Mouse (Mus musculus): ENCODE data around the gene Astl. TPM values are rescaled to one million over a fixed set of nuclear protein-coding genes. Genes with fewer than 3 reads are reported as not detected.

The Astl gene
- total RNA-seq, 2 experiments from 2014 or later, result not detected

GRCm38 (mm10) chr2:127363696-127364095 is 25.3 kb downstream of the Astl start:
- DNase-seq (ENCODE audit: low spot score in 2 of 2), result no peak

DNA sequence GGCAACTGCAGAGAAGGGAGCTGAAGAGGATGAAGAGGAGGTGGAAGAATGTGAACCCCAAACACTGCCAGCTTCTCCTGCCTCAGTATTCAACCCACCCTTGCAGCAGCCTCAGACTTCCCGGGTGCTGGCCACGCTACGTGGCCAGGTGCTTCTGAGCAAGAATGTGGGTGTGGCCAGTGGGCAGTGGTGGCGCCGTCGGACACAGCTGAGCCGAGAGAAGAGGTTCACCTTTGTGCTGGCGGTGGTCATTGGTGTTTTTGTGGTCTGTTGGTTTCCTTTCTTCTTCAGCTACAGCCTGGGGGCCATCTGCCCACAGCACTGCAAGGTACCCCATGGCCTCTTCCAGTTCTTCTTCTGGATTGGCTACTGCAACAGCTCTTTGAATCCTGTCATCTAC is 26.0 kb downstream of the Astl start:
- no peak for DNase-seq (ENCODE audit: low spot score in 2 of 2)

DNA sequence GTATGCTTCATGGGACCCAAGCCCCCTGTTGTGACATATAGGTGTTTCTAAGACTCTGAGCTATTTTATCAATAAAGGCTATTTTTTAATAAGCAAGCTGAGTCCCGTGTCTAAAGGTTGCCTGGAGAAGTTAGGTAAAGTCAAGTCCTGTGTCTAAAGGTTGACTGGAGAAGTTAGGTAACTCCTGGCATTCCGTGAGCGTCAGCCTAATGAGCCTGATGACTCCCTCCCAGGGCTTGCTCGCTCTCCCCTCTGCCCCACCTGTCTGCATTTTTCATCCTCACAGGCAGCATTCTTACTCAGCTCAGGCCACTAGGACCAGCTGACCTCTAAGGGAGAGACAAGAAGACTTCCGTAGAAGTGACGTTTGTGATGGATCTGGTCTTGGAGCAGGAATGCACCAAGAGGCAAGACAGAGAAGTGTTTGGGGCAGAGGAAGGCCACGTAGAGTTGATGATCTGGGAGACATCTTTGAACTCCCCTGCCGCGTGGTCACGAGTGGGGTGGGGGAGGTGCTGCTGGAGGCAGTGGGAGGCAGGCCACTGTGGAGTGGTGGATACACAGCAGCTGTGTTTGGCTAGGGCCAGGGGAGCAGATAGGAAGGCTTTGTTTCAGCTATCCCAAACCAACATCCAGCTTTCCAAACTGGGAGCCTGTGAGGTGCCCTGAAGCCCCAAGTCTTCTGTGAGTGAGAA is 28.8 kb downstream of the Astl start:
- no peak for DNase-seq (ENCODE audit: low spot score in 2 of 2)

- no peak for DNase-seq (ENCODE audit: low spot score in 2 of 2)
Measured at GRCm38 (mm10) chr2:127369703-127370376, 31.4 kb downstream of the Astl start.

DNA sequence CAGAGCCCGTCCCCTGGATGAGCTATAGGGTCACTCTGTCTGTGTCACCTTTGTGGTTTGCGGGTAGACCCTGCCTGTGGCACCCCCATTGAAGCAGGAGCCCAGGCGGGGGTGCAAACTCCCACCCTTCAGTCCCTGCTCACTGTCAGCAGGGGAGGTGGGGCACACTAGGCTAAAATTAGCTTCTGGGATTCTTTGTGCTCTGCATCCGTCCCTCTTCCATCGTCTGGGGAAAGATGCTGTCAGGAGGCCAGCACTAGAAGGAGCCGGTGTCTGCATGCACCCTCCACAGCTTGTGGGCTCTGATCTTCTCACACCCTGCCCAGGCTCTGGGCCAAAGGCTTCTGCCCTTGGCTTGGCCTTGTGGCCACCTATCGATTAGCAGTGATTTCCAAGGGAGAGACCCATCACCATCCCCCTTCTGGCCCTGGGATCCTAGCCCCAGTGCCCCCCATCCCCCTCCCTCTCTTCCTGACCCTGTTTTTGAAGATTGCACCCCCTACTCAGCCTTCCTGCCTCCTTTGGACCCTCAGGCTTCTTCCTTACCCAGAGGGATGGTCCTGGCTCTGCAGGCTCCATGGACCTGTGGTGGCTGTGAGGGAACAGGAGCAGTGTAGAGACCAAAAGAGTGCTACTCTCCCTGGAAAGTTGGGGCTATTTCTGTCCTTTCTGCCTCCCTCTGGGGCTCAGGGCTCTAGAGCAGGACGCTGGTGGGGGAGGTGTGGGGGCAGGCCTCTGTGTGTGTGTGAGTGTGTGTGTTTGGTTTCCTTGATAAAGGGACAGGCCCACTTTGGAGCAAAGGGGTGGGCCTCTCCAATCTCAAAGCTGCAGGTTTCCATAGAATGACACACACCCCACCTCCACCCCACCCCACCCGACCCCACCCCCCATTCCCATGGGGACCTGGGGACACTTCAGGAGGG is 32.4 kb downstream of the Astl start:
- no peak for DNase-seq (ENCODE audit: low spot score in 2 of 2)

GRCm38 (mm10) chr2:127371484-127371861 is 33.0 kb downstream of the Astl start:
- no peak for DNase-seq (ENCODE audit: low spot score in 2 of 2)

DNA sequence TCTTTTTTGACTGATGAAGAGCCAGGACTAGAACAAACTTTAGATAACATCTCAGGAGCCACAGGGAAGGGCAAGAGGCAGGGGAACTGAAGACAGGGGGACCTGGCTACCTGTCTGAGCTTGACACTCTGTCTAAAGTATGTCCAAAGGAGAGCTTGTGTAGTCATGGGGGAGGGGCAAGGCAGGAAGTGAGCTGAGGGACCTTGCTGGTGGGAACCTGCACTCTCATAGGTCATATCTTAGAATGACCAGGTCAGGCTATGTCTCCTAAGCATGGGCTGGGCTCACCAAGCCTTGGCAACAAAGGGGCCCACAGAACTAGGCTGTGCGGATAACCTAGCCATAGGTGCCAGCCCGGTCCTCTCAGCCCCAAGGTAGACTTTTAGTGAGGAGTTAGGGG is 33.6 kb downstream of the Astl start:
- no peak for DNase-seq (ENCODE audit: low spot score in 2 of 2)

GRCm38 (mm10) chr2:127374131-127374530 is 35.7 kb downstream of the Astl start:
- DNase-seq (ENCODE audit: low spot score in 2 of 2), result no peak

GRCm38 (mm10) chr2:127375087-127375486 is 36.6 kb downstream of the Astl start:
- no peak for DNase-seq (ENCODE audit: low spot score in 2 of 2)

DNA sequence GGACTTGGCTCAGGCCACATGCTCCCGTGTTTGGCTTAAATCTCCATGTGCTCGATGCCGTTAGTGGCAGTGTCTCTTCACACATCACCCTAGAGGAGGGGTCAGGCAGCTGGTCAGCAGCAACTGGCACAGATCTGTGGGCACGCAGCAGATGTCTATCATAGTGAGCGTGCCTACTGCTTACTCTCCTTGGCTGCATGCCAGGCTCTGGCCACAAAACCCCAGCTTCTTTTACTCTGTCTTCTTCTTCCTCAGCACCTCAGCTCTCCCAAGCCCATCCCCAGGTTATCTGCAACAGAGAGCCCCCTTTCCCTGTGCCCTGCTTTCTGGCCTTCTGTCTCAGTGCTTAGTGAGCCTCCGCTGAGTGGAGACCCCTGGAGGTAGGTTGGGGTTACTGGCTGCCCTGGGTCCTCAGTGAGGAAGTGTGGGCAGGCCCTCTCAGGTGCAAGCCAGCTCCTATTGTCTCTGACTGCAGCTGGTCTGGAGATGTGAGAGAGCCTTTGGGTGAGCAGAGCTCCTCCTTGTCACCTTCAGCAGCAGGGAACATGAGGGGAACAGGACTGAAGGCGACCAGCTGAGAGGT is 37.4 kb downstream of the Astl start:
- no peak for DNase-seq (ENCODE audit: low spot score in 2 of 2)

DNA sequence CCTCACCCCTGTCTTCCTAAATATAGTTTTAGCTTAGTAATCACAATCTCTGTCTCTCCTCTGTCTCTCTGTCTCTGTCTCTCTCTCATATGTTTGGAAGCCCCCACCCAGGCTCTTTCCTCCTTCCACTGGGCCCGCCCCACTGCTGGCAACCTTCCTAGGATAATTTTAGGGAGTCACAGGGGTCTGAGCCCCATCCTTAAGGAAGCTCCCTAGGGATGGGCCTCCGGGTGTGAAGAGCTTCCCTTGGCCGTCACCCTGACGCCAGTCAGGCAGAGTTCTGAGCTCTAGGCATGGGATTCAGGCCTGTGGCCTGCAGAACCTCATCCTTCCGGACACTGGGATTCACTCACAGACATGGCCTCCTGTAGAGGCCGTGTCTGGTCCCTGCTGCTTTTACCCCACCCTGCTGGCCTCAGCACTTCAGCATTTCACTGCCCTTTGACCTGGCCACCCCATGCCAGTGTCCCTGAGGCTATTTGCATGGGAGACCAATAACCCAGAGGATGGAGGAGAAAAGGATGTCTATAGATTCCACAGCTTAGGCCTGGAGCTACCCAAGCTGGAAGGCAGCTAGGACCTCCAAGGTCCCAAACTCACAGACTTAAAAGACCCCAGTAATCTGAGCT is 38.1 kb downstream of the Astl start:
- no peak for DNase-seq (ENCODE audit: low spot score in 2 of 2)

GRCm38 (mm10) chr2:127377942-127378610 is 39.6 kb downstream of the Astl start:
- DNase-seq (ENCODE audit: low spot score in 2 of 2), result no peak

DNA sequence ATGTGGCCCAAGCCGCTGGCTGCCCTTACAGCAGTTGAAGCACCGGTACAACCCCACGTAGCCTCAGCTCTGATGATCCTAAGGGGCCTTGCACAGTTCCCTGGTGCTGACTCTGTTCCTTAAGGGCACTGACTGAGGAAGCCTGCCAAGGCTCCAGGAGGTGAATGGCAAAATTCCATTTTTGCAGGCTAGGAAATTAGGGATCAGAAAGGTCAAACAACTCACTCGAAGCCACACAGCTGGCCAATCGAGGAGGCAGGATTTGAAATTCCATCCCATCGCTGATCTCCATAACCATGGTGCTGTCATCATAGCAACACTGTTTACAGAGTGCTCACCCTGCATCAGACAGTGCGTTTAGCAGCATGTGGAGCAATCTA is 40.2 kb downstream of the Astl start:
- DNase-seq (ENCODE audit: low spot score in 2 of 2), result no peak

DNA sequence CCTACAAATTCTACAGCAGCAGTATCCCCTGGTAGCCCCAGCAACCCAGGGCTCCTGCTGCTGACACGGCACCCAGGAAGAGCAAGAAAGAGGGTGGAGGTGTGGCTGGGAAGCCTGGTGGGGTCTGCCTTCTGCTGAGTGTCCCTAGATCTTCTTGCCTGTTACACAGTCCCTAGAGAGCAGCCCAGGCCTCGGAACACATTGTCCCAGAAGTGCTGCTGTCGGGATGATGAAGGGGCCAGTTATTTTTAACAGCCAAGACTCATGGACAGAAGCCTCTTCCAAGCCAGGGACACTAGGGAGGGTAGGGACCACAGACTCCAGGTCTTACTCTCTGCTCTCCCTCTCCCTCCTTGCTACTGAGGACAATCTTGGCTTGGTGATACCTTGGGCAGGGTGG is 40.8 kb downstream of the Astl start:
- no peak for DNase-seq (ENCODE audit: low spot score in 2 of 2)

DNA sequence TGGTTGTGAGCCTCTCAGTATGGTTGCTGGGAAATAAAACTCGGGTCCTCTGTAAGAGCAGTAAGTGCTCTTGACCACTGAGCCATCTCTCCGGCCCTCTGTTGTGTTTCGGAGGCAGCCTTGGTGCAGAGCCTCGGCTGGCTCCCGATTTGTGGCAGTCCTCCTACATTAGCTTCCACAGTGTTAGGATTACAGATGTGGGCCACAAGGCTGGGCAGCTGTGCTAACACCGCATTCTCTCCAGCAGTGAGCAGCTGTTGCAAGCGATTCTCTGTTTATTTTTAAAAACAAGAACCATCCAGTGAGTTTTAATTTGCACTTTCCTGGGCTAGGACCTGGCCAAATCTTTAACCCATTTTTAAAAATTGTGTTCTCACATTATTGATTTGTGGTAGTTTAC is 45.4 kb downstream of the Astl start:
- DNase-seq (ENCODE audit: low spot score in 2 of 2), result no peak

- no peak for DNase-seq (ENCODE audit: low spot score in 2 of 2)
Measured at GRCm38 (mm10) chr2:127387521-127387920, 49.1 kb downstream of the Astl start.

DNA sequence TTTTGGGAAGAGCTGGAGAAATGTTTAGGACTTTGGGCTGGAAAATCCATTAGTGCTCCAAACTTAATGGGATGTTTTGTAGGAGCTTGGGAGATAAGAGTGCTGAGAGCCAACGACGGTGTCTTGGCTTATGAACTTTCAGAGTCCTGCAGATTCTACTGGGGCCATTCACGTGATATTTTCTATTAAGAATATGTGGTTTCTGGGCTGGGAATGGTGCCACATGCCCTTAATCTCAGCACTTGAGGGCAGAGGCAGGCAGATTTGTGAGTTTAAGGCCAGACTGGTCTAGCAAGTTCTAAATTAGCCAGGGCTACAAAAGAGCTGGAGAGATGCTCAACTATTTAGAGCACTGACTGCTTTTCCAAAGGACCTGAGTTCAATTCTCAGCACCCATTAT is 51.9 kb downstream of the Astl start:
- DNase-seq (ENCODE audit: low spot score in 2 of 2), result no peak

DNA sequence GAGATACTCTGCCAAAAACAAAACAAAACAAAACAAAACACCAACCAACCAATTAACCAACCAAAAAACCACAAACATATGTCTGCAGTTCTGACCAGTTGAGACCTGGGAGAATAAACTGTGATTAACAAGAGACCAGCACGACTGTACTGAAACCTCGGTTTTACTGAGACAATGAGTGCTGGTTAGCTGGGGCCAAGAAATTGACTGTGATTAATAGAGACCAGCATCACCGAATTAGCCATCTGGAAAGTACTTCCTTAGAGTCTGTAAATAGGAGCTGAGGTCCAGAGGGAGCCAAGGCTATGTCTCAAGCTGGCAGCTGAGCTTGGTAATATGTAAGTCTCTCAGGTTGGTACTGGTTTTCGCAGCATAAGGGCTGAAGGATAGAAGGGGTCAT is 52.4 kb downstream of the Astl start:
- no peak for DNase-seq (ENCODE audit: low spot score in 2 of 2)

DNA sequence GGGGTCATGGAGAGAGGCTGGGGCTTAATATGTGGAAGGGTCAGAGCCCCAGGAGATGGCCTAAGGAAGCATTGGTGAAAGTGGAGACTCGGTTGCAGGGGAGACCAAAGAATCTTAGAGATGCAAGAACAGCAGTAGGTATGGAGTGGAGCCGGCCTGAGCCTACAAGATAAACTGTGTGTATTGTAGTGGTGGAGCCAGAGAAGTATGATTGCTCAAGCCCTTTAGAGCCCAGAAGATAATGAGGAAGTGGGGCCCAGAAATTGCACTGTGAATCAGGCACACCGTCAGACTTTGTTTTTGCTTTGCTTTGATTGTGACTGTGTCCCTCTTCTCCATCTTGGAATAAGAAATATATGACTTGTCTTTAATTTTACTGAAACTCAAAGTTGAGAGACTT is 52.9 kb downstream of the Astl start:
- DNase-seq (ENCODE audit: low spot score in 2 of 2), result no peak

GRCm38 (mm10) chr2:127394606-127395161 is 56.2 kb downstream of the Astl start:
- peak in 1 of 2 experiments; percentile 22 for DNase-seq (ENCODE audit: low spot score in 2 of 2)
